Mouse (Mus musculus): ENCODE measurements around the gene Chmp6.

- TF ChIP-seq EP300 (IDR thresholded peaks at IDR 0.05; ENCODE audit: low read depth), result no peak
- TF ChIP-seq CTCF (IDR thresholded peaks at IDR 0.05; ENCODE audit: low read depth), result no peak
Measured at GRCm38 (mm10) chr11:119934773-119935172, 21.5 kb downstream of the Chmp6 start.

All from liver, embryonic 14.5 days (tissue).